36 mouse cellular contexts compared by ENCODE assay signal in the genomic region with DNA sequence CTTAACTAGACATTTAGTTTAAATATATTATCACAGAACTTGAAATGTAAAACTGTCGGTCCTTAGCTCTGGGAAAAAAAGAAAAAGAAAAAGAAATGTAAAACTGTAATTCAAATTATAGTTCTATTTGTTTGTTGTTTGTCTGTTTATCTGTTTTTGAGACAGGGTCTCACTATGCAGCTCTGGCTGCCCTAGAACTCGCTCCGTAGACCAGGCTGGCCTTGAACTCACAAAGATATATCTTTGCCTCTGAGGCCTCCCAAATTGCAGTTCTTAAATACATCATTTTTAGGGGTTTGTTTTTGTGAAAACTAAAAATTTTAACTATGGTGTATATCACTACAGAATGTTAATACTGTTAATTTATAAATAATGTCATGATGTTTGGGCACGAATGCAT. TPM values are rescaled to one million over a fixed set of nuclear protein-coding genes. Genes with fewer than 3 reads are reported as not detected.
"Had no signal": no experiment of that assay in that cellular context is flagged by ENCODE, and none has a peak within 500 bp of the region (broad histone marks: within the 10 kb centered on the region; RNA-seq: fewer than 3 reads in every experiment).

No protein-coding gene starts in this region.

- H3K36me3 ChIP-seq: liver, embryonic 12.5 days; liver, embryonic 13.5 days; liver, embryonic 15.5 days had no signal

- H3K27me3 ChIP-seq: limb, embryonic 12.5 days; limb, embryonic 13.5 days; limb, embryonic 15.5 days; liver, embryonic 12.5 days; liver, embryonic 13.5 days; liver, embryonic 15.5 days; lung, embryonic 15.5 days; megakaryocyte, embryonic 14.5 days; midbrain, embryonic 12.5 days; midbrain, embryonic 13.5 days; midbrain, embryonic 15.5 days; neural tube, embryonic 12.5 days; neural tube, embryonic 13.5 days had no signal

- ATAC-seq: liver, embryonic 12.5 days; liver, postnatal 0 days; lung, postnatal 0 days; midbrain, embryonic 13.5 days; midbrain, embryonic 15.5 days had no signal

- H3K9me3 ChIP-seq: limb, embryonic 10.5 days; limb, embryonic 12.5 days; limb, embryonic 13.5 days; limb, embryonic 15.5 days; liver, embryonic 12.5 days; liver, embryonic 13.5 days; liver, embryonic 15.5 days; lung, embryonic 15.5 days; megakaryocyte, embryonic 14.5 days; midbrain, embryonic 10.5 days; midbrain, embryonic 12.5 days; midbrain, embryonic 13.5 days; midbrain, embryonic 15.5 days; neural tube, embryonic 12.5 days; neural tube, embryonic 13.5 days had no signal

- DNase-seq: left cerebral cortex, postnatal 4 days; liver; liver, embryonic 13.5 days; liver, postnatal 0 days; lung, adult 18-20 months; lung, adult 2 months; lung, embryonic 14.5 days; lung, postnatal 10 days; lung, postnatal 14 days; lung, postnatal 36 days; lung, postnatal 4 days; midbrain, embryonic 14.5 days had no signal

- H3K4me3 ChIP-seq: limb, embryonic 10.5 days; limb, embryonic 12.5 days; limb, embryonic 13.5 days; limb, embryonic 15.5 days; liver, embryonic 12.5 days; liver, embryonic 13.5 days; liver, embryonic 15.5 days; lung, embryonic 15.5 days; megakaryocyte, embryonic 14.5 days; midbrain, embryonic 10.5 days; midbrain, embryonic 12.5 days; midbrain, embryonic 13.5 days; midbrain, embryonic 15.5 days; myocyte; neural tube, embryonic 12.5 days; neural tube, embryonic 13.5 days had no signal

- H3K9ac ChIP-seq: limb, embryonic 12.5 days; limb, embryonic 13.5 days; limb, embryonic 15.5 days; liver, embryonic 12.5 days; liver, embryonic 13.5 days; liver, embryonic 14.5 days; liver, embryonic 15.5 days; liver, postnatal 0 days; lung, embryonic 14.5 days; lung, embryonic 15.5 days; midbrain, embryonic 12.5 days; midbrain, embryonic 13.5 days; midbrain, embryonic 15.5 days; neural tube, embryonic 12.5 days; neural tube, embryonic 13.5 days had no signal

- H3K4me2 ChIP-seq: limb, embryonic 12.5 days; limb, embryonic 13.5 days; limb, embryonic 15.5 days; liver, embryonic 11.5 days; liver, embryonic 12.5 days; liver, embryonic 13.5 days; liver, embryonic 15.5 days; lung, embryonic 14.5 days; lung, embryonic 15.5 days; midbrain, embryonic 12.5 days; midbrain, embryonic 13.5 days; midbrain, embryonic 15.5 days; neural tube, embryonic 12.5 days; neural tube, embryonic 13.5 days had no signal

- H3K27ac ChIP-seq: limb, embryonic 10.5 days; limb, embryonic 12.5 days; limb, embryonic 13.5 days; limb, embryonic 15.5 days; liver, embryonic 12.5 days; liver, embryonic 13.5 days; liver, embryonic 14.5 days; liver, embryonic 15.5 days; lung, embryonic 15.5 days; macrophage; midbrain, embryonic 10.5 days; midbrain, embryonic 12.5 days; midbrain, embryonic 13.5 days; midbrain, embryonic 15.5 days; neural tube, embryonic 12.5 days; neural tube, embryonic 13.5 days had no signal

- H3K4me1 ChIP-seq: limb, embryonic 12.5 days; limb, embryonic 13.5 days; limb, embryonic 15.5 days; liver, embryonic 12.5 days; liver, embryonic 13.5 days; liver, embryonic 15.5 days; lung, embryonic 15.5 days; midbrain, embryonic 12.5 days; midbrain, embryonic 13.5 days; midbrain, embryonic 15.5 days; neural tube, embryonic 12.5 days; neural tube, embryonic 13.5 days had no signal

RNA-seq across cellular contexts. Expression of a gene that starts 2.3 kb away (rescaled TPM):
- total RNA-seq: megakaryocyte progenitor cell, adult 5-6 weeks; megakaryocyte, adult 5-6 weeks; megakaryocyte-erythroid progenitor cell, adult 5-6 weeks; midbrain, postnatal 0 days; monocyte, adult 5-6 weeks had no signal
- polyA plus RNA-seq: macrophage; midbrain, postnatal 0 days had no signal

RNA-seq across cellular contexts. Expression of a gene that starts 20.7 kb away (rescaled TPM):
- total RNA-seq: monocyte, adult 5-6 weeks had no signal
